Mouse (Mus musculus): ENCODE results near the gene Rassf10.

- TF ChIP-seq HCFC1 (IDR thresholded peaks at IDR 0.05; ENCODE audit: borderline replicate concordance, insufficient read depth, low read length): no peak
- TF ChIP-seq ZC3H11A (IDR thresholded peaks at IDR 0.05; ENCODE audit: borderline replicate concordance, low read depth, low read length): no peak
- TF ChIP-seq ZNF384 (IDR thresholded peaks at IDR 0.05; ENCODE audit: low read depth, low read length): no peak
Observed at GRCm38 (mm10) chr7:112906848-112907247, 46.9 kb upstream of the Rassf10 start.
